Mouse (Mus musculus) liver, embryonic 14.5 days (tissue): Measurements from ENCODE around the gene Trp53rka.

Experiments used
- CTCF ChIP-seq: IDR thresholded peaks from 2 replicates; pipeline ENCODE4 v1.5.1; 2016; ENCODE audit warnings: antibody characterized with exemption, low read depth, control low read depth
- EP300 ChIP-seq: IDR thresholded peaks from 2 replicates; pipeline ENCODE4 v1.6.1; 2016; ENCODE audit warnings: antibody characterized with exemption, low read depth

DNA sequence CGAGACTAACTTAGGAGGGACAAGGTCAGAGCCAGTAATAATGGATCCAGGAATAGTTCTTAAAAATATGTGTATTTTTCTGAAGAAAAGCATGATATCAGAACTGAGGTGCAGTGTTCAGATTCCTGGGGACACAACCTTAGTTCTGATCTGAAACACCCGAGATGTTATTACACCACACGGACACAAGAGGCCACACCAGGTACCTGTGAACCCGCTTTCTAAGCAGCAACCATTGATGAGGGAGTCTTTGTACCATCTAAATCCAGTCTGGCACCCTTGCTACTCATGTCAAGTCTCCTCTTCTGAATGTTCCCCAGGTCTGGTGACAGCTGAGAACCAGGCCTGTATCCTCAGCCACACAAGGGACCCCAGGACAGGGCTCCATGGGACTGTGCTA lies 32.5 kb upstream of the Trp53rka start:
- no peak for TF ChIP-seq CTCF
- TF ChIP-seq EP300 = no peak
